Mouse (Mus musculus) CH12.LX (cell line): Measurements from ENCODE around the gene Gm20388. TPM values are rescaled to one million over a fixed set of nuclear protein-coding genes. Genes with fewer than 3 reads are reported as not detected.

ENCODE experiments used
- DNase-seq: peaks from one replicate; pipeline ENCODE4 v3.0.0-alpha.2; 2013; ENCODE audit errors: extremely low read depth
- H3K27ac ChIP-seq: 2 replicates; pipeline ENCODE4 v1.5.1; 2012; ENCODE audit warnings: low read depth, mild to moderate bottlenecking, control low read depth, moderate library complexity; ENCODE audit not compliant: insufficient read depth
- H3K27me3 ChIP-seq: replicated peaks from 2 replicates; pipeline ENCODE3; 2012; ENCODE audit warnings: inconsistent platforms
- H3K36me3 ChIP-seq, 2 experiments: replicated peaks in 1 of 2; 2 replicates each; pipeline versions ENCODE3 to v1.6.1; 2012; ENCODE audit warnings: inconsistent platforms in 1 of 2, low read length in 1 of 2, mild to moderate bottlenecking in 1 of 2, mixed read lengths in 1 of 2, moderate library complexity in 1 of 2; ENCODE audit not compliant: control insufficient read depth in 1 of 2, insufficient read depth in 1 of 2
- H3K4me1 ChIP-seq, 2 experiments: 2 replicates each; pipeline ENCODE4 v1.6.1; 2012; ENCODE audit warnings: inconsistent platforms in 1 of 2, moderate library complexity in 1 of 2; ENCODE audit not compliant: insufficient read depth in 2 of 2, control insufficient read depth in 1 of 2
- H3K4me2 ChIP-seq: 2 replicates; pipeline ENCODE4 v1.6.1; 2012; ENCODE audit warnings: low read depth, mild to moderate bottlenecking, control low read depth; ENCODE audit not compliant: poor library complexity, insufficient read depth, severe bottlenecking
- H3K4me3 ChIP-seq, 3 experiments: fragments of 150-350 bp in 1 of 3; sonication (generic) in 1 of 3; replicated peaks in 1 of 3; 2 replicates each; pipeline versions ENCODE3 to v1.5.1; 2011 to 2012; ENCODE audit warnings: low read depth in 2 of 3, low read length in 2 of 3, mild to moderate bottlenecking in 2 of 3, moderate library complexity in 2 of 3, control low read depth in 1 of 3, improper control_type of control experiment in 1 of 3, inconsistent platforms in 1 of 3, mixed read lengths in 1 of 3; ENCODE audit not compliant: poor library complexity in 1 of 3
- H3K79me2 ChIP-seq: replicated peaks from 2 replicates; pipeline ENCODE4 v1.6.1; 2012; ENCODE audit warnings: mild to moderate bottlenecking, moderate library complexity; ENCODE audit not compliant: control insufficient read depth, poor library complexity, insufficient read depth, severe bottlenecking; ENCODE audit errors: extremely low read depth
- H3K9ac ChIP-seq: 2 replicates; pipeline ENCODE4 v1.6.1; 2012; ENCODE audit warnings: low read depth, mild to moderate bottlenecking, control low read depth, moderate library complexity; ENCODE audit not compliant: insufficient read depth
- H3K9me3 ChIP-seq: replicated peaks from 2 replicates; pipeline ENCODE3; 2012; ENCODE audit warnings: low read length, inconsistent platforms, mixed read lengths
- BHLHE40 ChIP-seq: IDR thresholded peaks from 2 replicates; pipeline ENCODE4 v1.6.1; 2011; ENCODE audit warnings: mild to moderate bottlenecking, low read depth, low read length, improper control_type of control experiment
- CHD1 ChIP-seq: IDR thresholded peaks from 2 replicates; pipeline ENCODE4 v1.6.1; 2012; ENCODE audit warnings: low read depth, low read length, improper control_type of control experiment, inconsistent platforms
- CHD2 ChIP-seq: IDR thresholded peaks from 2 replicates; pipeline ENCODE4 v1.6.1; 2011; ENCODE audit warnings: low read length, improper control_type of control experiment
- CTCF ChIP-seq, 2 experiments: IDR thresholded peaks in 1 of 2; conservative IDR thresholded peaks in 1 of 2; 2 replicates each; pipeline ENCODE4 v1.5.1; 2011 to 2012; ENCODE audit warnings: low read depth in 2 of 2, low read length in 2 of 2, improper control_type of control experiment in 1 of 2, inconsistent platforms in 1 of 2, mild to moderate bottlenecking in 1 of 2, moderate library complexity in 1 of 2
- E2F4 ChIP-seq: IDR thresholded peaks from 2 replicates; pipeline ENCODE4 v1.6.1; 2011; ENCODE audit warnings: low read depth, low read length, improper control_type of control experiment; ENCODE audit not compliant: insufficient replicate concordance
- ELF1 ChIP-seq: IDR thresholded peaks from 2 replicates; pipeline ENCODE4 v1.6.1; 2014; ENCODE audit warnings: low read depth, mild to moderate bottlenecking, inconsistent platforms, low read length, improper control_type of control experiment
- EP300 ChIP-seq: IDR thresholded peaks from 2 replicates; pipeline ENCODE4 v1.6.1; 2011; ENCODE audit warnings: low read length, improper control_type of control experiment
- ETS1 ChIP-seq: conservative IDR thresholded peaks from 2 replicates; pipeline ENCODE4 v1.6.1; 2012; ENCODE audit warnings: low read depth, mild to moderate bottlenecking, inconsistent platforms, low read length, improper control_type of control experiment, moderate library complexity
- GABPA ChIP-seq: IDR thresholded peaks from 2 replicates; pipeline ENCODE4 v1.6.1; 2012; ENCODE audit warnings: low read depth, low read length, improper control_type of control experiment, inconsistent platforms; ENCODE audit not compliant: insufficient replicate concordance
- HCFC1 ChIP-seq: IDR thresholded peaks from 2 replicates; pipeline ENCODE4 v1.6.1; 2012; ENCODE audit warnings: low read depth, mild to moderate bottlenecking, inconsistent platforms, low read length, improper control_type of control experiment
- IRF4 ChIP-seq: IDR thresholded peaks from 2 replicates; pipeline ENCODE4 v1.6.1; 2014; ENCODE audit warnings: low read depth, mild to moderate bottlenecking, inconsistent platforms, low read length, improper control_type of control experiment
- JUND ChIP-seq: conservative IDR thresholded peaks from 2 replicates; pipeline ENCODE4 v1.6.1; 2011; ENCODE audit warnings: low read depth, low read length, improper control_type of control experiment
- KAT2A ChIP-seq: IDR thresholded peaks from 2 replicates; pipeline ENCODE4 v1.6.1; 2012; ENCODE audit warnings: low read length, improper control_type of control experiment, inconsistent platforms; ENCODE audit not compliant: insufficient replicate concordance
- MAFK ChIP-seq: IDR thresholded peaks from 2 replicates; pipeline ENCODE4 v1.6.1; 2011; ENCODE audit warnings: low read length, improper control_type of control experiment; ENCODE audit not compliant: insufficient replicate concordance
- MAZ ChIP-seq: IDR thresholded peaks from 2 replicates; pipeline ENCODE4 v1.6.1; 2012; ENCODE audit warnings: low read depth, mild to moderate bottlenecking, inconsistent platforms, low read length, improper control_type of control experiment, moderate library complexity
- MEF2A ChIP-seq: IDR thresholded peaks from 2 replicates; pipeline ENCODE4 v1.6.1; 2014; ENCODE audit warnings: low read depth, mild to moderate bottlenecking, inconsistent platforms, low read length, improper control_type of control experiment, borderline replicate concordance
- MXI1 ChIP-seq: IDR thresholded peaks from 2 replicates; pipeline ENCODE4 v1.6.1; 2011; ENCODE audit warnings: mild to moderate bottlenecking, low read depth, low read length, improper control_type of control experiment
- NRF1 ChIP-seq: IDR thresholded peaks from 2 replicates; pipeline ENCODE4 v1.6.1; 2014; ENCODE audit warnings: low read depth, mild to moderate bottlenecking, inconsistent platforms, low read length, improper control_type of control experiment, moderate library complexity
- RAD21 ChIP-seq: IDR thresholded peaks from 2 replicates; pipeline ENCODE4 v1.6.1; 2011; ENCODE audit warnings: low read depth, mild to moderate bottlenecking, low read length, improper control_type of control experiment, moderate library complexity
- RCOR1 ChIP-seq: conservative IDR thresholded peaks from 2 replicates; pipeline ENCODE4 v1.6.1; 2012; ENCODE audit warnings: low read depth, mild to moderate bottlenecking, inconsistent platforms, low read length, improper control_type of control experiment
- SIN3A ChIP-seq: IDR thresholded peaks from 2 replicates; pipeline ENCODE4 v1.6.1; 2012; ENCODE audit warnings: low read length, improper control_type of control experiment, inconsistent platforms
- SMC3 ChIP-seq: IDR thresholded peaks from 2 replicates; pipeline ENCODE4 v1.6.1; 2011; ENCODE audit warnings: low read depth, low read length, improper control_type of control experiment
- TBP ChIP-seq: conservative IDR thresholded peaks from 2 replicates; pipeline ENCODE4 v1.6.1; 2011; ENCODE audit warnings: low read depth, low read length, improper control_type of control experiment
- UBTF ChIP-seq: IDR thresholded peaks from 2 replicates; pipeline ENCODE4 v1.6.1; 2012; ENCODE audit warnings: low read depth, mild to moderate bottlenecking, inconsistent platforms, low read length, improper control_type of control experiment, moderate library complexity
- ZC3H11A ChIP-seq: IDR thresholded peaks from 2 replicates; pipeline ENCODE4 v1.6.1; 2012; ENCODE audit warnings: low read depth, mild to moderate bottlenecking, inconsistent platforms, low read length, improper control_type of control experiment
- ZKSCAN1 ChIP-seq: IDR thresholded peaks from 2 replicates; pipeline ENCODE4 v1.6.1; 2012; ENCODE audit warnings: low read depth, inconsistent platforms, low read length, improper control_type of control experiment, borderline replicate concordance
- ZMIZ1 ChIP-seq: IDR thresholded peaks from 2 replicates; pipeline ENCODE4 v1.6.1; 2012; ENCODE audit warnings: low read depth, mild to moderate bottlenecking, inconsistent platforms, low read length, improper control_type of control experiment
- ZNF384 ChIP-seq: IDR thresholded peaks from 2 replicates; pipeline ENCODE4 v1.6.1; 2012; ENCODE audit warnings: low read depth, low read length, improper control_type of control experiment, inconsistent platforms
- dilution Hi-C: fragments of 300-500 bp; cut with MboI; formaldehyde crosslinking; loops from 2 replicates; pipeline ENCODE4 v1.14.3; 2020; ENCODE audit warnings: low sequenced_read_pairs; ENCODE audit not compliant: extremely low pct_unique_long_range_greater_than_20kb, extremely low pct_ligation_motif_present
- in situ Hi-C: fragments of 300-500 bp; cut with MboI; formaldehyde crosslinking; loops from 3 replicates; pipeline ENCODE4 v1.14.3; 2019; ENCODE audit warnings: low sequenced_read_pairs, low pct_ligation_motif_present, low pct_unique_long_range_greater_than_20kb, mixed read lengths
- polyA plus RNA-seq: library from polyadenylated mRNA; unstranded; fragments of >175 nt; gene quantifications from 2 replicates; pipeline ENCODE4 v1.2.1, GENCODE M21; 2012; ENCODE audit warnings: low read depth; ENCODE audit not compliant: insufficient read length
- total RNA-seq, 2 experiments: library from RNA; depleted of rRNA; stranded (reverse); fragments of 300-350 nt in 1 of 2; fragments of >200 nt in 1 of 2; gene quantifications; 2 replicates each; pipeline ENCODE4 v1.2.3; 2012 to 2014

Gene Gm20388
- total and polyA plus RNA-seq, 3 experiments: 14.8 to 26.3 (median 22.2) TPM

GRCm38 (mm10) chr8:122661894-122662293 lies 2751.3 kb downstream of the Gm20388 start:
- dilution Hi-C loops: no loop called here
- TF ChIP-seq SMC3 (no peak), RAD21 (no peak), ZMIZ1 (no peak), MEF2A (no peak), JUND (no peak), E2F4 (no peak), CHD1 (no peak), ZKSCAN1 (no peak), MAZ (no peak), GABPA (no peak), KAT2A (no peak), ZNF384 (no peak), NRF1 (no peak), CTCF (conservative IDR thresholded peaks at IDR 0.05 in 1 of 2, IDR thresholded peaks at IDR 0.05 in 1 of 2; ENCODE audit: low read depth in 2 of 2, low read length in 2 of 2) (no peak), SIN3A (no peak), HCFC1 (no peak), CHD2 (no peak), MAFK (no peak)
- H3K9me3 ChIP-seq: no peaks in the 10 kb centered on the region
- H3K79me2 ChIP-seq: no peaks in the 10 kb centered on the region
- H3K9ac ChIP-seq: no peak overlapping the region
- no peak overlapping the region for H3K4me2 ChIP-seq
- no peak overlapping the region for H3K4me3 ChIP-seq
- no peak overlapping the region for H3K27ac ChIP-seq
- DNase-seq: no peak
- H3K36me3 ChIP-seq: peaks cover 20 to 95% of the 10 kb centered on the region in 2 experiments
- H3K27me3 ChIP-seq: no peaks in the 10 kb centered on the region
- peaks cover 19 to 39% of the 10 kb centered on the region in 2 experiments for H3K4me1 ChIP-seq
- in situ Hi-C loops: no loop called here

- H3K36me3 ChIP-seq: peaks cover 20 to 95% of the 10 kb centered on the region in 2 experiments
- no peak for TF ChIP-seq ZC3H11A
- no peak for TF ChIP-seq RCOR1
- TF ChIP-seq BHLHE40: no peak
- no peak for TF ChIP-seq ETS1
- TF ChIP-seq UBTF: no peak
- no peak for TF ChIP-seq CTCF (conservative IDR thresholded peaks at IDR 0.05 in 1 of 2, IDR thresholded peaks at IDR 0.05 in 1 of 2; ENCODE audit: low read depth in 2 of 2, low read length in 2 of 2)
- TF ChIP-seq NRF1: no peak
- TF ChIP-seq SMC3: no peak
- TF ChIP-seq MXI1: no peak
- TF ChIP-seq CHD1: no peak
- TF ChIP-seq MAFK: no peak
- TF ChIP-seq TBP: no peak
- TF ChIP-seq ELF1: no peak
- TF ChIP-seq JUND: no peak
- no peak for TF ChIP-seq E2F4
- no peak for TF ChIP-seq HCFC1
- TF ChIP-seq EP300: no peak
- no peak for TF ChIP-seq IRF4
- no peak overlapping the region for H3K4me3 ChIP-seq
- peaks cover 20 to 51% of the 10 kb centered on the region in 2 experiments for H3K4me1 ChIP-seq
- dilution Hi-C loops (no loop called here), in situ Hi-C loops (no loop called here)
- no peaks in the 10 kb centered on the region for H3K79me2 ChIP-seq
- no peak overlapping the region for H3K9ac ChIP-seq
- no peak overlapping the region for H3K4me2 ChIP-seq
- H3K27me3 ChIP-seq: no peaks in the 10 kb centered on the region
- H3K9me3 ChIP-seq: no peaks in the 10 kb centered on the region
- H3K27ac ChIP-seq: no peak overlapping the region
- DNase-seq: no peak
Measured at GRCm38 (mm10) chr8:122663106-122663505, 2752.5 kb downstream of the Gm20388 start.
